ENCODE assay signal across 8 mouse cellular contexts in the genomic region with DNA sequence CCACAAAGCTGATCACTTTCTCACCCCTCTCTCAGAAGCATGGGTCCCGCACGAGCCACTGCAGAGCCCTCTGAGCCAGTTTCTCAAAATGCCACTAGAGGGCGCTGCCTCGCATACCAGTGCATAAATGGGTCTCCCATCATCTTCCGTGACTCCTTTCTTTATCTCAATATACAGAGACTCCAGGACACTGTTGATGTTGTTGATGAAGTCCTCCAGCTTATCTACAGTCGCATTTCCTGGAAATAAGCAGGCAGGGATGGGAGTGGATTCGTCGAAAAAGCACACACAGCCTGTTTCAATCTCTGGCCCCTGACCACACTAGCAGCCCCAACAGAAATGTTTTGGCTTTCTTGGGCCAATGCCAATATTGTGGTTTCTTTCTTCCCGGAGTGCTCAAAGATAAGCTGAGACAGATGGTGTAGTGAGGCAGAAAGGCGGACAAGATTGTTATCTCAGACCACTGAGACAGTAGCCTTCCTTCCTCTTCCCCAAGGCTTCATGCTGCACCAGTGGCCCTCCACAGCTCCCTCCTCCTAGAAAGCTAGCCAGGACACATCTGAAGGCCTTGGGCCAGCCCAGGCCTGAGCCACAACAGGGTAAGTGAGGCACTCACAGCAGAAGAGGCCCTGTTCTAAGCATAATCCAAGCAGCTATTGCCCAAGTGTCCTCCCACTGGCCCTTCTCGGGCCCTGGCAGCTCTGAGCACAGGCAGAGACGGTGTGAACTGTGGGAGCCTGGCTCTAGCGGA. TPM values are rescaled to one million over a fixed set of nuclear protein-coding genes. Genes with fewer than 3 reads are reported as not detected.
DNase-seq lines count a peak whose midpoint lies in the region; ATAC-seq and TF ChIP-seq lines count a peak whose summit lies in the region.

No protein-coding gene starts in this region.

- no peaks in the 10 kb centered on the region for H3K9me3 ChIP-seq in forebrain, embryonic 15.5 days

- TF ChIP-seq CTCF in lung, adult 2 months (IDR thresholded peaks at IDR 0.05; ENCODE audit: insufficient read depth, low read length): peak; percentile 83

- H3K36me3 ChIP-seq in forebrain, embryonic 15.5 days: peaks cover 23% of the 10 kb centered on the region

- no peak for TF ChIP-seq POLR2A in lung, adult 2 months (IDR thresholded peaks at IDR 0.05; ENCODE audit: borderline replicate concordance, extremely low read depth, low read depth, low read length)

- H3K4me3 ChIP-seq in forebrain, embryonic 15.5 days: no peak overlapping the region
- H3K4me3 ChIP-seq in lung, adult 2 months (replicated peaks; ENCODE audit: extremely low read depth, low read depth, low read length): no peak overlapping the region

- peak overlapping the region; percentile 52; the same call in 1 of the 2 replicates for H3K27ac ChIP-seq in forebrain, embryonic 15.5 days (replicated peaks)

- H3K9ac ChIP-seq in forebrain, embryonic 15.5 days (replicated peaks): no peak overlapping the region

- intact Hi-C loops in heart, postnatal 25 days (cut with DNase I): loop anchor here (1.0 to 2.0 kb wide), 4 partner anchors 19 to 167 kb away; a partner anchor contains a TSS

- peak; percentile 73 for ATAC-seq in forebrain, embryonic 15.5 days (replicated peaks)
- peak; percentile 70 for ATAC-seq in neutrophil, adult 5-6 weeks (ENCODE audit: extremely low read depth, insufficient number of reproducible peaks, low FRiP score, poor library complexity, severe bottlenecking)

- WGBS in forebrain, embryonic 15.5 days: 32% methylated on average over 13 of the region's 13 CpGs
- 9% methylated on average over 13 of the region's 13 CpGs for WGBS in lung, adult 2 months

- peak; percentile 71 for DNase-seq in ES-CJ7 (ENCODE audit: low read depth, low spot score)
- DNase-seq in cerebellum, adult 11 months: peak; percentile 66
- DNase-seq in heart, postnatal 25 days (ENCODE audit: low spot score): peak; percentile 35
- DNase-seq in layer of hippocampus, adult 18-20 months (ENCODE audit: low spot score in 2 of 2): peak; percentile 54 to 85
- peak; percentile 71 for DNase-seq in lung, adult 2 months
- peak; percentile 46 for DNase-seq in testis, postnatal 14 days (ENCODE audit: low spot score)

- peaks cover 23% of the 10 kb centered on the region for H3K4me1 ChIP-seq in forebrain, embryonic 15.5 days
- peaks cover 22% of the 10 kb centered on the region for H3K4me1 ChIP-seq in lung, adult 2 months (ENCODE audit: control insufficient read depth, insufficient read depth, low read length)

- no peaks in the 10 kb centered on the region for H3K27me3 ChIP-seq in forebrain, embryonic 15.5 days

- 0 out of 2 replicates have a peak overlapping the region, but pooled peaks have one; percentile 1 for H3K4me2 ChIP-seq in forebrain, embryonic 15.5 days (replicated peaks)

RNA-seq across cellular contexts. Expression of a gene that starts 19.2 kb away (rescaled TPM):
- 119 and 128 TPM in 2 replicates for polyA plus RNA-seq in forebrain, embryonic 15.5 days (2015; fragmentation: Nextera tagmentation; extraction: Ambion mirVana)
- 10 to 100 TPM; 26.7 to 30.5 TPM for total RNA-seq in heart, postnatal 25 days (2021)
- total RNA-seq in layer of hippocampus, adult 18-20 months (2021): 10 to 100 TPM; 14.2 to 15.9 TPM
- polyA plus RNA-seq in lung, adult 2 months (2012; rRNA removed): 35.5 and 38.0 TPM in 2 replicates
- 39.3 and 49.5 TPM in 2 replicates for total RNA-seq in neutrophil, adult 5-6 weeks (2017)

RNA-seq across cellular contexts. Expression of a gene that starts 27.7 kb away (rescaled TPM):
- 5.0 and 6.3 TPM in 2 replicates for polyA plus RNA-seq in forebrain, embryonic 15.5 days (2015; fragmentation: Nextera tagmentation; extraction: Ambion mirVana)
- 1 to 10 TPM; 2.9 to 3.2 TPM for total RNA-seq in heart, postnatal 25 days (2021)
- total RNA-seq in layer of hippocampus, adult 18-20 months (2021): 1 to 10 TPM; 3.2 to 4.8 TPM
- 4.6 and 6.0 TPM in 2 replicates for polyA plus RNA-seq in lung, adult 2 months (2012; rRNA removed)
- 4.1 TPM in 2 replicates for total RNA-seq in neutrophil, adult 5-6 weeks (2017)
